Mouse (Mus musculus) mesoderm, embryonic 11.5 days (tissue): ENCODE data around the gene Usp30.
A peak's percentile ranks its signal among the peaks of the same experiment; 100 is the strongest.

Experiments
- DNase-seq: peaks from one replicate; pipeline ENCODE4 v3.0.0-alpha.2; 2012; ENCODE audit warnings: low read depth, low spot score

Gene Usp30

DNA sequence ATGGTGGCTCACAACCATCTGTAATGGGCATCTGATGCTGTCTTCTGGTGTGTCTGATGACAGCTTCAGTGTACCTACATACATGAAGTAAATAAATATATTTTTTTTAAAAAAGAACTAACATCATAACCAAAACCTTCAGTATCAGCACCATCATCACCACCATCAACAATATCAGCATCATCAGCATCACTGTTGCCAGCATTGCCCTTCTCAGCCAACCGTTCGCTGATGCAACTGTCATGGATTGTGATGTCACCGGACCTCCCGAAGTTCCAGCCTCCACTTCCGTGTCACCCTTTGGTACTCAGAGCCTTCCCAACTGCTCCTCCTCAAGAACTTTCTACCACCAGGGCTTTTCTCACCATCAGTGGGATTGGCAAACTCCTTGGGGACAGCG, at the start of gene Usp30:
Gene Usp30, plus strand, starts transcription at position 301 of the 400 bp plus-strand sequence.
- DNase-seq: no peak

DNA sequence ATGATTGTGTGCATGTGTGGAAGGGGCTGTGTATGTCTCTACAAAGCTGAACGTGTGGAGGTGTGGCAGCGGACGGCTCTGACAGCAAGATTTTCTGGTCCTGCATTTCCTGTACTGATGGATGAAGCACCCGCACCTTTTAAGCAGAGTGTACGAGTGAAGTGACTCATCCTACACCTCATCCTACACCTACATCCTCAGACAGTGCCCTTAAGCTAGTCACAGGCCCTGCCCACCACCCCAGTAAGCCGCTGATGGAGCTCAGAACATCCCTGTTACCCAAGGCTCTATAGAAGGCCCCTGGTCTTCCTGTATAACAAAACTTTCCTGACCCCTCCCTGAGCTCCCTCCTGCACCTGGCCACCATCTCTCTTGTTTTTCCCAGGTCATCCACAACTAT, 40.9 kb upstream of the Usp30 start:
- DNase-seq: no peak

DNA sequence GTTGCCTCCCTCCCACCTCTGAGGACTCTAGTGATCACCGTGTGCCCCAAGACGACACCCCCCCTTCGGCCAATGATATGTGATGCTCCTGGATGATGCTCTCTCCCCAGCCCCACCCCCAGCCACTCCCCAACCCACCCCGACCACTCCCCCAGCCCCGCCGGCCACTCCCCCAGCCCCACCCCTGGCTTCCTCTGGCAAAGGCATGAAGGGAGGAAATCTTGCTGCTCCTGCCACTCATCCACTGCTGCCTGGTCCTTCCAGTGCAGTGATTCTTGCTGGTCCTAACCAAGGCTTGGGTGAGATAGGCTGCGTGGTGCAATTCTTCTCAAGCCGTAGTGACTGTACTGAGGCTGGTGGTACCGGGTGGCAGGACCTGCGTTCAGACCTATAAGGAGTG, 40.4 kb upstream of the Usp30 start:
- no peak for DNase-seq

DNA sequence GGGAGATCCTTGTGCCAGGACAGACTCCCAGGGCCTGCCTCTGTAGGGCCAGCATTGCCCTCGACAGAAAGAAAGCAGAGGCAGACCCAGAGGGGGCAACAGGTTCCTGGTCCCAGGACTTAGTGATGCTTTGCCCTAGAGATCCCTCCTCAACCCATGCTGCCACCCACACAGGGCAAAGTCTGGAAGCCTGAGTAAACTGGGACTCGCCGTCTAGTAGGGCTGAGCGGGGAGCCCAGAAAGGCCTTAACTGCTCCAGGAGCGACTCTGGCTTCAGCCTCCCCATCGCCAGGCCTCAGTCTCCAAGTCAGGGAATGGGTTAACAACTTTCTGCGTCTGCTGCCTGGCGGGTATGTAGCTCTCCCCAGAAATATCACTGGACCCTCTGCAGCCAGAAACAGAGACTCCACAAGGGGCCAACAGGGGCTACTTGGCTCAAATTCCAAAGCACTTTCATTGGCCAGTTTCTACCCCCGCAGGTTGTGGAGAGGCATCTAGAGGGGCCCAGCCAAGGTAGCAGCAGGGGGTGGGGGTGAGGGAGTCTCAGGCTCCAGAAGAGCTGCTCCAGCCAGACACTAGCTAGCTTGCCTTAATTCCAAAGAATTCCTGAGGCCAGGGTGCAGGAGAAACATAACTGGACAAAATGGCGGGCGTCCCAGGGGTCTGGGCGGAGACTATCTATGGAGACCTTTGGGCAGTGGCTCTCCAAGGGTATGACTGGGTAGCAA, 37.9 kb upstream of the Usp30 start:
- DNase-seq: no peak

DNA sequence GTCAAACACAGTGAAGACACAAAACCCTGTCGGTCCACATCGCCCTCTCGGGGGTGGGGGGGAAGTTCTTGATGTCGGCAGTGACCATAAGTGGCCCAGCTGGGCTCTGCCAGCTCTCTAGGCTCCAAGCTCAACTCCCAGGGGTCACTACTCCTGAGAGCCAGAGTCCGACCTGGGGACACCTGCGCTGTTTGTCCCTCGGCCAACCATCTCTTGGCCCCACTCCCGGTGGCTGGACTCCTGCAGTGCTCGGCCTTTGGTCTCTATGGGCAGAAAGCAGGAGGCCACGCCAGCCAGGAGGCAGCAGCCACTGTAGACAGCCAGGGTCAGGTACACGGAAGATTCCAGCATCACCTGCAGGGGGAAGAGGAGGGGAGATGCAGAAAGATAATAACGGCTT, 37.1 kb upstream of the Usp30 start:
- no peak for DNase-seq

DNA sequence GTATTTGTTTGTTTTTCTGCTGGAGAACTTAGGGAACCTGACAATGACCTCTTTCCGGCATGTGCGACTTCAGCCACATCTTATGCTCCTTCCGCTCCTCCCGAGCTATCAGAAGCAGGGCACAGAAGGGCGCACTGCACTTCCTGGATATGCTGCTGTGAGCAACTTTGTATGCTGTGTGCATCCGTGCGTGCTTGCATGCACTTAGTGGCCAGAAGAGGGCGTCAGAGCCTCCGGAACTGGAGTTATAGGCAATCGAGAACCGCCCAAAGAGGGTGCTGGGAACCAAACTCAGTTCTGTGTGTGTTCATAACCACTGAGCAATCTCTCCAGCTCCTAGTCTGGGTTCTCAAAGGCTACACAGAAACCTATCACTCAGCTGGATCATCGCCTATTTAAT, 34.6 kb upstream of the Usp30 start:
- DNase-seq: no peak

DNA sequence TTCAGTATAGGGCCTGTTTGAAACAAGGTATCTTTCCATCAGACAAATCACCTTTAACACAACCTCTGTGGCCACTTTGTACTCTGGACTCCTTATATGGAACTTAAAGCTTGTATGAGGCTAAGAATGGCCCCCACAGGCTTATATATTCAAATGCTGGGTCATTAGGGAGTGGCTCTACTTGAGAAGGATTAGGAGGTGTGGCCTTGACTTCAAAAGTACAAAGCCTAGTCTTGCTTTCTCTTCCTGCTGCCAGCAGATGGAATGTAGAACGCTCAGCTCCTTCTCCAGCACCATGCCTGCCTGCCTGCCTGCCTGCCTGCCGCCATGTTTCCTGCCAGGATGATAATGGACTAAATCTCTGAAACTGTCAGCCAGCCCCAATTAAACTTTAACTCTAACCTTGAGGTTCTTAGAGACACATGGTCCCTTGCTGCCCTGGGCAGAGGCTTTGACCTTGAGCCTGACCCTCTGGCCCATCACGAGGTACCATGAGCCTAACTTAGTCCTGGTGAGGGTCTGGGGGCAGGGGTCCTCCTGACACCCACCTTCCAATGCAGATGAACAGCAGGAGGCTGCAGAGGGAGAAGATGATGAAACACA, 33.0 kb upstream of the Usp30 start:
- no peak for DNase-seq

DNA sequence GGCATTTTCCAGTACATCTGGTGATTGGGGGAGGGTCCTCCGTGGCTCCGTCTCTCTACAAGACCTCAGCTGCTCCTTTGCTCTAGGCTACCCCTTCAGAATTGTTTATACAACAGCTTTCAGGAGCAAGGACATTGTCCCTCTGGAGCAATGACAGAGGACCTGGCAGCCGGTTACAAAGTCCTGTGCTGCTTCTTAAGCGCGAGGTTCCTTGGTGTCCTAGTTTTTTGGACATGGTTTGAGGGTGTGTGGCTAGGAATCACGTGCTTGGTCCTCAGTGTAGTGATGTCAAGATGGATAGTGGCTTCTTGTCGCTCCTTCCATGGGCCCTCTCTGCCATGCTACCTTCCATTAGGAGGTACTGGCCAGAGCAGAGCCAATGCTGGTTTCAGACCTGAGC, 30.9 kb upstream of the Usp30 start:
- no peak for DNase-seq

DNA sequence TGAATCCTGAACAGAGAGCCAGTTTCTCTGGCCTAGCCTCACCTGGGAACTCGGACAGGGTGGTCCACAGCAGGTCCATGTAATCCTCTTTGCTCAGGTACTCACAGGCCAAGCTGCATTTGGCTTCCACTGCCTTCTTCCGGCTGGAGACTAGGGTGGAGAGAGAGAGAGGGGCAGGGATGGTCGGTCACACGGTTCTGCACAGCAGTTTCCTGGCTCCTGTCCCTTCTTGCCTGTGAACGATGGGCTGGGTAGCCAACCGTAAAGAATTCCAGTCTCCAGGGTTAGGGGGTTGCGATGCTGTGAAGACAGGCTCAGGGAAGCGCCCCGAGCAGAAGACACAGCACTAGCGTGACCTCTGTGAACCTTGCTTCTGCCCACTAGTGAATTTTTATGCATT, 30.1 kb upstream of the Usp30 start:
- no peak for DNase-seq

DNA sequence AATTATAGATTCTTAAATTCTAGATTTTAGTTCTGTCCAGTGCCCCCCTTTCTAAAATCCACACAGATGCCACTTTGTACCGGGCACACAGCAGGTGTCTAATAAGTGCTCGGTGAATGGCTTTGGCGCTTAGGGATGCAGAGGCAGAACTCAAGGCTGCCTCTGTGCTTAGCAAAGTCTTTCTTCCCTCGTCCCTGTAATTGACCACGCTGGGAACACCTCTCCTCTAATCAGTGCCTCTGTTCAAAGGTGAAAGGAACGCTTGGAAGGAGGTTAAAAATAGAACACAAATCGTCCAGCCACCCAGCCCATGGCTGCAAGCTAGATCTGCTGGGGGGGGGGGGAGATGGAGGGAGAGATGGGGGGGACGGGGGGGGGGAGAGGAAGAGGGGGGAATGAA, 24.8 kb upstream of the Usp30 start:
- DNase-seq: no peak

DNA sequence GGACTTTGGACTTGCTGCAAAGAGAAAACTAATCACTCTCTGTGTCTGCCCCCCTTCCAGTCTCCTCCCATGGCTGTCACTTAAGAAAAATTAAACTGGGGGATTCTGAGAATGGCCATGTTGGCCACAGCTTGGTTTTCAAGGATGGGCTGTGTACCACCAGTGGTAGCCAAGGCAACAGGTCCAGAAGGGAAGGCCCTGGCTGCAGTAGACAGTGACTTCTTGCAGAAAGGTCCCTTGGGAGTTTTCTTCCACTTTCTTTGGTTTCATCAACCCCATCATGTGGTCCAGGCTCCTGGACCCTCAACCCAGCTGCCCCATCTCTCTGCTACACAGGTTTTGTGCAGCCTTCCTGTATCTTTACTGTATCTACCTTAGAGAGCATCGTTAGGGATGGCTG, 24.4 kb upstream of the Usp30 start:
- DNase-seq: no peak

DNA sequence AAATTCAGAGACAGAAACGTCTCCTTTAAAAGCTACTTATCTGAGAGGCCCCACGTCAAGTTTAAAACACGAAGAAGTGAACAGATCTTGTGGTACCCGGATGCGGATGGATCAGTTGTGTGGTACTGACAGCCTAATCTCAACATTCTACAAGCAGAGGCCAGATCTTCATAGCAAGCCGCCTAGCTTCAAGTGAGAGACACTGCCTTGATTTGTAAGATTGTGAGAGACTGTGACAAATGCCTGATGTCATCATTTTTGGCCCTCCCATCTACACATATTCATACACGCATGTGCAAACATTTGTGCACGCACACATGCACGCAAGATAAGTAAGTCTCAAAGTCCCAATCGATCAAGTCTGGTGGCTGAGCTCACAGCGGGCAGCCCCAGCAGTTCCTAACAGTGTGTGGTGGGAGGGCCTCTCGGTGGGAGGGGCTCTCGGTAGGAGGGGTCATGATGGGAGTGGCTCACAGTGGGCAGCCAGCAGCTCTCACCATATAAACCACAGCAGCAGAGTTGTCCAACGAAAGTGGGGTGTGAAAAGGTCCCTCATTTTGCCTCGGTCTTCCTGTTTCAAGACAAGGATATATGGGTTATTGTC, 23.8 kb upstream of the Usp30 start:
- DNase-seq: peak; percentile 48

DNA sequence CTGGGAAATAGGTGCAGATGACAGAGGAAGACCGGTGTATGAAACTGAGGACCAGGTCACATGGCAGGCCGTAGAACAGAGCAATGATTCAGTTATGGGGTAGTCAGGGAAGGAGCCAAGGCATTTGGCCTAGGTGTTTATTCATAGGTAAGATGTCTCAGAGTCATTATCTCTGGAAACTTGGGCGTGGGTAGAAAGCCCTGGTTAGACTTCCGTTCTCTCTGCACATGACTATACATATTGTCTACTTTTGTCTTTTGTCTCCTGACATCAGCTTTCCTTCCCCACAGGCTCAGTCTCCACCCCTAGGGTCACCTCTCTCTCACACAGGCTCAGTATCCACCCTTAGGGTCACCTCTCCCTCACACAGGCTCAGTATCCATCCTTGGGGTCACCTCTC, 21.5 kb upstream of the Usp30 start:
- no peak for DNase-seq

DNA sequence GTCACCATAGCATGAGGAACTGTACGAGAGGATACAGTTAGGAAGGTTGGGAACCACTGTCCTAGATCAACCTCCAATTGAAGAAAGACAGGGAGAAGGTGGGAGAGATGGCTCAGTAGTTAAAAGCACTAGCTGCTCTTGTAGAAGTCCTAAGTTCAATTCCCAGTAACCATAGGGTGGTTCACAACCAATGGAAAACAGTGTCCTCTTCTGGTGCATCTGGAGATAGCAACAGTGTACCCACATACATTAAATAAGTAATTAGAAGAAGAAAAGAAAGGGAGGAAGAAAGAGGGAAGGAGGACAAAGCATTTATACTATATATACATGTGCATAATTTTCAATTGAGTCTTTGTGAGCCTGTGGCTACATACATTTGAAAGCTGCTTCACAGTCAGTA, 20.1 kb upstream of the Usp30 start:
- no peak for DNase-seq

DNA sequence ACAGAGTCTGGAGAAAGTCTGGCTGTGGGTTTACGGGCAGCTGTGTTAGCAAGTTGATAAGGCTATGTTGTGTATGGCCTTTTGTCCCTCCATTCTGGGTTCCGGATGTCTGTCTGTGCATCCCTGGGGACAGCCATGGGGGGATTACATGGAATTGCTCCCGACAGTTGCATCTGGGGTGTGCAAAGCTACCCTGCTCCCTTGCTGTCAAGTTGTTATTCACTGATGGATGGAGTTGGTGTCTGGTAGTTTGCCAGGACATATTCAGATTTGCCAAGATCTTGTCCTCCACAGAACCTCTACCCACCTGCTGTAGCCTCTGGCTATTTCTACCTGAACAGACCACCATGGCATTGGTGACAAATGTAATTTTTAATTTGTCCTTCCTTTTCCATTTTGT, 19.1 kb upstream of the Usp30 start:
- no peak for DNase-seq

DNA sequence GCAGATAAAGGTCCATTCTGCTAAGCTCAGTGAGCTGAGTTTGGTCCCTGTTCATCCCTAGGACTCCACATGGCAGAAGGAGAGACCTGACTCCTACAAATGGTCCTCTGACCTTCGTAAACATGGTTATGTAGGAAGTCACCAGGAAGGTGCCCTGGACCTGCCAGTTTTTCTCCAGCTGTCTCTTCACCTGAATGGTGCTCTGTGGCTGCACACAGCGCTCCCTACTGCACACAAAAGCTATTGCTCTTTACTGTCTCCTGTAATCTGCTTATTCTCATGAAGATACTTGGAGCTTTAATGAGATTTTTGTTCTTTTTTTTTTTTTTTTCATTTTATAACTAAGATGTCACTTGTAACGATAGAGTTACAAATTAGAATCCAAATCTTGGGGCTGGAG, 18.7 kb upstream of the Usp30 start:
- DNase-seq: no peak

DNA sequence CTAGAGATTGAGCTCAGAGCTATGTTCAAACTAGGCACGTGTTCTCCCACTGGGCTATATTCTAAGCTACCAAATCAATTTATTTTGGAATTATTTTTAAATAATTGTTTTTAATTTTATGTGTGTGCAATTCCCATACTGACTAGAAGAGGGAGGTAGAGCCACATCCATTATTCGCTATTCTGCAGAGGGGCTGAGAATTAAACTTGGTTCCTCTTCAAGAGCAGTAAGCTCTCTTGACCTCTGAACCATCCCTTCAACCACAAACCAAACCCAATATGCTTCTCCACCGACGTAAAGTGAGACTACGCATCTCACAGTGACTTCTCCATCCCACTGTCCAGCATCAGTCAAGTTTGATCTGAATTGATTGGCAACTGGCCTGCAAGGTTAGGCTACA, 18.1 kb upstream of the Usp30 start:
- no peak for DNase-seq

DNA sequence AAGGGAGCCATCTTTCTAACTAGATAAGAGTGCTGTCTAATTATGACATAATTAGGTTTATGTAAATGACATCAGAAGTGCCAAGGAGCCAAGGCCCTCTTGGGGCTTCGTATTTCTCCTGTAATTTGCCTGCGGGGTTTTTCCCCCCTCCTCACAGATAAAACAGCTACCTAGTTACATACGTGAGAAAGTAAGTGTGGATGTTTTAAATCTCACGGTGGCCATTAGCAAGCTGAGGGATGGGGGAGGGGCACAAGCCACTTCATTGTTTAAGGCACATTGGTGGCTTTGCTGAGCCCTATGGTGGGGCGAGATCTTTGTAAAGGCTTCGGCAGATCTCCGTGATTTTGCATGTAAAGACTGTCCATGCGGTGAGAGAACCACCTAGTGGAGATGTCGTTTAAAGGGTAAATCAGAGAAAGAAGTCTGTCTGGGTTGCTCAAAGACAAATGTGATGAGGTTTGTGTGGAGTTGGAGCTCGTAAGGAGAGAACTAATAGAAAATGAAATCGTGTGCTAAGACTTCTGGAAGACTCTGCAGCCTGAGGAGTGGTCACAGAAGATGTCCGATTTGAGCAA, 16.4 kb upstream of the Usp30 start:
- DNase-seq: no peak

DNA sequence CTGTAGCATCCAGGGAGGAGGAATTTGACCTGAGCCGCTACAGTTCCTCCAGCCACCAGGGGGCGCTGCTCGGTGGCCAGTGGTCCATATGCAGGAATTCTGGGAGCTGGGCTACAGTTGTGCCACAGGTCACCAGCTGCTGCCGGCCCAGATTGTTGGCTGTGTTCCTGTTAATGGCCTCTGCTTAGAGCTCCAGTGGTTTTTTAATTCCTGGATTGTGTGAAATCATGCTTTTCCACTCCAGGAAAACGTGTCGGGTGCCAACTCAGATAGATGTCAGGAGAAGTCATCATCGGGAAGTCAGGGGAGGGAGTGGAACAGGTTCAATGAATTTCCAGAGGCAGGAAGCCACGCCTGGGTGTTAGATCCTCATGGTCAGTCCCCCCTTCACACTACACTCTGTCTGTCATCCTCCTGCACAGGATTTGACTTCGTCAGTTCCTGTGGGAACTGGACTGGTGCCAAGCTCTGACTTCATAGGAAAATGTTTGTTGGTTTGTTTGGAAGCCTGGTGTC, 13.0 kb upstream of the Usp30 start:
- peak; percentile 79 for DNase-seq

DNA sequence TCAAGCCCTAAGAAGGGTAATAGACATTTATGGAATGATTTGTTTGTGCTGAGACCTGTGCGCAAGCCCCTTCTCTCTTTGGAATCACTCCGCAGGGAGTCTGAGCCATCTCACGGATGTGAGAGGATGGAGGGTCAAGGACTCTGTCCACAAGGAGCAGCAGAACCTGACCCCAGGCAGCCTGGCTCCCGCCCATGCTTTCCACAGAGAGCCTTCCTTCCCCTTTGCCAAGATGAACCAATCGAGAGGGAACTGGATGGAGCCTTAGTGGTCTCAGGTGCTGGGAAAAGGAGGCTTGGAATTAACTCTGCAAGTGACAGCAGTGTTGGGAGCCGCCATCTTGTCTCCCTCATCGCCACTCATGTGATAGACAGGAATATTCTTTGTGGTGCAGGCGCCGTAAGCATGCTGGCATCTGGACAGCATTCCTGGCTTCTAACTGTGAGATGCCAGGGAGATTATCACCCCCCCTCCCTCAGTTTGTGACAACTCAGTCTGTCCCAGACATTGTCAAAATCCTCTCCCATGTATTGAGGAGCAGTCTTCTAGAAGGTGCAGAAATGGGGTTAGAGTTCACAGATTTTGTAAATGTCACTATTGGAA, 8.0 kb upstream of the Usp30 start:
- DNase-seq: no peak

DNA sequence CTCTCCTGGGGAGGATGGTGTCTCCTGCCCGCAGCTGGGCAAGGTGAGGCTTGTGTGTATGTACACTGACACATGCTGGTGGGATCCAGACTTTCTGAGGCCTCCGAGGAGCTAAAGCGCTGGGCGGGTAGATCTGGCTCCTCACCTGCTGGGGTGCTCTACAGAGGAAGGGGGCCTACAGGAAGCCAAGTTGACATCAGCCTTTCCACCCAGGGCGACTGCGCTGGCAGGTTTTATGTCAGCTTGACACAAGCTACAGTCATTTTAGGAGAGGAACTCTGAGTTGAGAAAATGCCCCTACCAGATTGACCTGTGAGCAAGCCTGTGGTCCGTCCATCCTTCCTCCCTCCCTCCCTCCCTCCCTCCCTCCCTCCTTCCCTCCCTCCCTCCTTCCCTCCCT, 3.6 kb upstream of the Usp30 start:
- no peak for DNase-seq

DNA sequence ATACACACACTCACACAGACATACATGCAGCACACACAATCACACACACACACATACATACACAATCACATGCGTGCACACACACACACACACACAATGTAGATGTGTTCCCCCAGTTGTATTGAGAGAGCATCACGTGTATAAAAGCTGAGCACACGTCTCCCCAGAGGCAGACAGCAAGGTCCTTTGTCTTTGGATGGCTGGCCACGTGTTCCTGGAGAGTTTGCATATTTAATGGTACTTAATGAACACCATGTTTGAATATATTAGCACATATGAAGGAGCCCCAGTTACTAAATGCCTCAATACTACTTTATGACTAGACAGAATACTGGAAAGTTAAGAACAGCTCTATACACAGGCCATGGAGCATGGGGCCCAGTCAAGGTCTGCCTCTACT, 1.3 kb upstream of the Usp30 start:
- DNase-seq: no peak
